Mouse (Mus musculus) G1E-ER4 (cell line): ENCODE data around the gene Zfp36l2. TPM values are rescaled to one million over a fixed set of nuclear protein-coding genes. Genes with fewer than 3 reads are reported as not detected.

ENCODE experiments used
- GATA1 ChIP-seq: IDR thresholded peaks from one replicate; pipeline ENCODE4 v1.8.0; 2012; ENCODE audit warnings: low read length, inconsistent platforms
- polyA plus RNA-seq: library from polyadenylated mRNA; stranded (reverse); fragments of >175 nt; gene quantifications from 2 replicates; pipeline ENCODE4 v1.2.3, GENCODE M21; 2012

Zfp36l2 gene
- polyA plus RNA-seq = 702 and 835 TPM in 2 replicates

- no peak for TF ChIP-seq GATA1
These were observed at the start of gene Zfp36l2 for GRCm38 (mm10) chr17:84187727-84188373. Gene Zfp36l2 (minus strand): TSS chr17:84187947.

DNA sequence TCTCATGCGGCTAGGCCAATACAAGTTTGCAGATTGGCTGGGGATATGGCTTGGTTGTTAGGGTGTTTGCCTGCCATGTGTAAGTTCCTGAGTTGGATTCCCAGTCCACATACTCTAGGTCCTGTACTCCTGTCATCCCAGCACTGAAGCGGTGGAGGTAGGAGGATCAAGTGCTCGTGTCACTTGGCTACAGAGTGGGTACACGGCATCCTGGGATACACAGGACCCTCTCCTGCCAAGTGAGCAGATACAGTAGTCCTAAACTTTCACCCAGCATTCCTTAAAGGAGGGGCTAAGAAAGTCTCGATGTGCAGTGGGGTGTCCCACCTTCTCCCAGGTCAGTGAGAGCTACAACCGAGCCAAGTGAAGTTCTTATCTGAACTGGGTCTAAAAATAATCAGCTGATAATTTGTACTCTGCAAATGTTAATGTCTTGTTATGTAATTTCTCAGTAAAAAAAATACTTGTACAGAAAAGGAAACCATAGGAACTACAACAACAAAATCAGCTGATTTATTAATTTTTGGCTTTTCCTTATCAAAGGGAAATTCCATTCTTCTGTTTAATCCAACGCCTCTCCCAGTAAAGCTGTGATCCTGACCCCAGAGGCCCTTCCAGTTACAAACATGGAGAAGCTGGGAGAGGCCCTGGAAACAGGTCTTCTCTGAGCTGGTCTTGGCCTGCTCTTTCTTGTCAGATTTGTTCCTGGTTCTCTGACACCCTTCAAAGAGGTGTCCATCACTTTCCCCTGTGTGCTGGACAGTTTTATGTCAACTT is 49.2 kb upstream of the Zfp36l2 start:
- TF ChIP-seq GATA1 = no peak

DNA sequence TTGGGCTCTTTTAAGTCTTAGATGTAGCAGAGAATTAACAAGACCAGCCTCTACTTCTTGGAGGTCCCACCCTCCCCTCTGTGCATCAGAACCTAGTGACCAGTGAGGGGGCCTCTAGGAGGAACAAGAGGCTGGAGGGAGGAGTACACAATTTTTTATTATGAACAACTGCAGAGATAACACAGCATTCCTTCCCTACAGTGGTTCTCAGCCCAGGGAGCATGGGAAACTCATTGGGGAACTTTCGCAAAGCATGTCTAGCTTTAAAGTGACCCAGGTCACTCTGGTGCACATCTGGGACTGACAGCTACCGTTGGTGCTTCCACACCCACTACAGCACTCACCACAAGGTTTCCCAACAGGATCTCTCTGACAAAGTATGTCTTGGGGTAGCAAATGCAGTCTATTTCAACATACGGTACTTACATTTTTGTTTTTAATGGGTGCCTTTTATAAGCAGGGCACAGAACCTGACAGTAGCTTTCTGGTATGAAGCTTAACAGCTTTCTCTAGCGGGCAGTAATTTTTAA is 47.7 kb upstream of the Zfp36l2 start:
- TF ChIP-seq GATA1 = no peak

DNA sequence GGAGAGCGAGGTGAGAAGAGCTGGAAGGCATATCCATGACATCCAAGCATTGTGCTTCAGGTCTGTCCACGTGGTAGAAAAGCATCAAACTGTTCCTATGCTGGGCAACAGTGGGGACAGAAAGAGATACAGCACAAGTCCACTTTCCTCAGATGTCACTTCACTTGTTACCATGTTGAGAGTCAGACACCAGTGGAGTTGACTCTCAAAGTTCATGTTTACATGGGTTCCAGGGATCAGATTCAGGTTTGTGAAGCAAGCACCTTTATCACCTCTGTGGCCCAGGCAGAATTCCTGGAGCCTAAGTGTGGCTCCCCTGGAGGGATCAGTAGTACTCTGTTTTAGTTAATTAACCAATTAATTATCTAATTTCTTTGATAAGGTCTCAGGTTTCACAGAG is 46.0 kb upstream of the Zfp36l2 start:
- no peak for TF ChIP-seq GATA1

DNA sequence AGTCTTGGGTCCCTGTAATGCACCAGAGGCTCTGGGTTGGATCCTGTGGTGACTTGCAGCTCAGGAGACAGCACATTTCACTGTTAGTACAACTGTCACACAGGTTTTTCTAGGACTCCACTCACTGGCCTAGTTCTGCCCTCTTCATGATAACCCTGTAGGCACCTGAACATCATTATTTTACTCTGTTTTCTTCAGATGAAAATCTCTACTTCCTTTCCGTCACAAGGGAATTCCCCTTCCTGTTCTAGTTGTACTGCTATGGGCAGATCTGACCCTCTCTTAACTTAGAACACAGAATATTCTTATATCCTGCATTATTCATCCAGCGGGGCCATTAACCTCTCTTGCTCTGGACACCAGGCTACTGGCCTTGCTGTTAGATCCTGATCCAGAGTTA is 43.6 kb upstream of the Zfp36l2 start:
- no peak for TF ChIP-seq GATA1

DNA sequence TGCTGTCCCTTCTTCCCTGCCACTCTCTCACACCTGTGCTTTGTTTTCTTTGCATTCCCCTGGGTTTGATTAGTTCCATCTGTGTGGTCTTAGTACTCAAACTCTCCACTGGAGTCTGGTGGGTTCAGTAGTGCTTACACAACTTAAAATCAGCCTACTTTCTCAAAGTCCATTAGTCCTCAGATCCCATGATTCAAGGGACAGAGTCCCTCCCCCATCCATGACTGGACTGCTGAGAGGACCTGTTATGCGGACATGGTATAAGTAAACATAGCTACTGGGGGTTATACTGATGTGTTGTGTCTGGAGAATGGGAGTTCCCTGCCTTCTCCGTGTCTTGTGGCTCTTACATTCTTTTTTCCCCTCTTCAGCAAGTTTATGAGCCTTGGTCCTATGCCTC is 40.5 kb upstream of the Zfp36l2 start:
- TF ChIP-seq GATA1 = no peak

GRCm38 (mm10) chr17:84226681-84227080 is 38.9 kb upstream of the Zfp36l2 start:
- TF ChIP-seq GATA1 = no peak

- TF ChIP-seq GATA1 = no peak
These were observed 38.5 kb upstream of the Zfp36l2 start for GRCm38 (mm10) chr17:84226231-84226630.

DNA sequence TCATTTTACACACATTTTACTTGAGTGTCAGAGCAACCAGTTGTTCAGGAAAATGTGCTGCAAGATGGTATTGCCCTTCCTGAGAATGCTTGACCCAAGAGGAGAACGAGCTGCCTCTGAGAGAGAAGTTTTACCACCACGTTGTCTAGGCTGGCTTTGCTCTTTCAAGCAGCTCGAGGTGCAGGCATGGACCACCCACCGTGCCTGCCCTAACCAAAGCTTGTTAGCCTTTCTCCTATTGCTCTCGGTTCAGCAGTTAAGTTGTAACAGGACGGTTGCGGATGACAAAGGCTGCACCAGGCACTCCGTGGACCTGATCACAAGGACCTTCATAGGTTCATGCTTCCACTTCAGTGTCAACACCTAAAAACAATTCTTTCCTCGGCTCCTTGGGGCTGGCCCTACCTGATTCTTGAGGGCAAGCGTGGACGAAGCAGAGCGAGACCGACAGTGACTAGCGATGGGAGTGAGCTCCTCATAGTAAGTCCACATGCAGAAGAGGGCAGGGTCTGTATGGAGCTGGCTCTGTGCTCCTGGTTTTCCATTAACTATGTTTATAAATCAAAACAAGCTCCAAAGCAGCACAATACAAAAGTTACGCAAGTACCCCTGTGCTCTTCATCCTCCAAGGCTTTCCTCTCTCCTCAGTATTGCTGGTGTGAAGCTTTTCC is 36.6 kb upstream of the Zfp36l2 start:
- TF ChIP-seq GATA1 = no peak

DNA sequence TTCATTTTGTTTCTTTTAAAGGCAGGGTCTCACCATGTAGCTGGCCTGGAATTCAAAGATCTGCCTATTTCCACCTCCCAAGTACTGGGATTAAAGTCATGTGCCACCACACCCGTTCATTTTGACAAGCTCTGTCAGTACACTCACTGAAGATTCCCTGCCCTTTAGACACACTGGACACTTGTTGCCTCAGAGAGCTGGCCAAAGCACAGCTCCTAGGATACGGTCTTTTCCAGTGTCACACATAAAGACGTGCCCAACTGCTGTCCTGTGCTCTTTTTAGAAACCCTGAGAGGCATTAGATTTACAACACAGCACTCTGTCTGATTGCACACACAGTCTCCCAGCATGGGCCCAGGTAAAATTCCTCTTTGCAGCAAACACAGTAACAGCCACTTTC is 29.9 kb upstream of the Zfp36l2 start:
- TF ChIP-seq GATA1 = no peak

- no peak for TF ChIP-seq GATA1
These were observed 27.7 kb upstream of the Zfp36l2 start for GRCm38 (mm10) chr17:84215264-84215960.

GRCm38 (mm10) chr17:84213464-84213863 is 25.7 kb upstream of the Zfp36l2 start:
- no peak for TF ChIP-seq GATA1

GRCm38 (mm10) chr17:84207611-84208010 is 19.9 kb upstream of the Zfp36l2 start:
- no peak for TF ChIP-seq GATA1

GRCm38 (mm10) chr17:84206239-84206638 is 18.5 kb upstream of the Zfp36l2 start:
- TF ChIP-seq GATA1 = no peak

DNA sequence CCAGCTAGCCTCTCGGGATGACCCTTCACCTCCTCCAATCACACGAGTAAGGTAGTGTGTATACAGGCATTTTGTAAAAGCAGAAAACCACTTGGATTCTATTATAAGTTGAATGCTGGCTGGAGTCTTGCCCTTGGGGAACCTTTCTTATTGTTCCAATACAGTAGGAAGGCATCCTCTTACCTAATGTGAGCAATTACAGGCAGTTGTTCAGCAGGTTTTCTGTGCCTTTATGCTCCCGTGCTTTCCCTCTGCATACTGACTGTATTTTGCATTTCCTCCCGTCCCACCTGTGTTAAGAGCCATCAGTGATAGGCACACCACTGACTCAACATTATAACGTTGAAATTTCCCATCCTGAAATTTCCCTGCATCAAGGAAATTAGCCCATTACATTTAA is 17.2 kb upstream of the Zfp36l2 start:
- no peak for TF ChIP-seq GATA1

- no peak for TF ChIP-seq GATA1
These were observed 15.6 kb upstream of the Zfp36l2 start for GRCm38 (mm10) chr17:84203340-84203739.
